Mouse (Mus musculus): ENCODE data around the gene Nemp1. TPM values are rescaled to one million over a fixed set of nuclear protein-coding genes. Genes with fewer than 3 reads are reported as not detected.
A peak's percentile ranks its signal among the peaks of the same experiment; 100 is the strongest.

Nemp1 gene
- polyA plus RNA-seq, 1 experiment from 2014 or later: 3.0 TPM

- 57% methylated on average over 13 of the region's 13 CpGs for WGBS
- H3K4me2 ChIP-seq (ENCODE audit: low read depth, low read length): no peak overlapping the region
- ATAC-seq (ENCODE audit: low read depth): no peak
- no peaks in the 10 kb centered on the region for H3K9me3 ChIP-seq (ENCODE audit: control insufficient read depth, low read length)
- peaks cover 17% of the 10 kb centered on the region for H3K36me3 ChIP-seq (ENCODE audit: control insufficient read depth, insufficient read depth, low read length)
- H3K9ac ChIP-seq (replicated peaks; ENCODE audit: low read depth, low read length): no peak overlapping the region
- no peak overlapping the region for H3K4me3 ChIP-seq (ENCODE audit: low read depth, low read length)
- H3K27ac ChIP-seq (ENCODE audit: low read depth, low read length): no peak overlapping the region
- peaks cover 9% of the 10 kb centered on the region for H3K4me1 ChIP-seq (ENCODE audit: control insufficient read depth, insufficient read depth, low read length)
- no peaks in the 10 kb centered on the region for H3K27me3 ChIP-seq (ENCODE audit: control insufficient read depth, insufficient read depth, low read length)
Measured at GRCm38 (mm10) chr10:127738151-127738882, 71.6 kb downstream of the Nemp1 start.

DNA sequence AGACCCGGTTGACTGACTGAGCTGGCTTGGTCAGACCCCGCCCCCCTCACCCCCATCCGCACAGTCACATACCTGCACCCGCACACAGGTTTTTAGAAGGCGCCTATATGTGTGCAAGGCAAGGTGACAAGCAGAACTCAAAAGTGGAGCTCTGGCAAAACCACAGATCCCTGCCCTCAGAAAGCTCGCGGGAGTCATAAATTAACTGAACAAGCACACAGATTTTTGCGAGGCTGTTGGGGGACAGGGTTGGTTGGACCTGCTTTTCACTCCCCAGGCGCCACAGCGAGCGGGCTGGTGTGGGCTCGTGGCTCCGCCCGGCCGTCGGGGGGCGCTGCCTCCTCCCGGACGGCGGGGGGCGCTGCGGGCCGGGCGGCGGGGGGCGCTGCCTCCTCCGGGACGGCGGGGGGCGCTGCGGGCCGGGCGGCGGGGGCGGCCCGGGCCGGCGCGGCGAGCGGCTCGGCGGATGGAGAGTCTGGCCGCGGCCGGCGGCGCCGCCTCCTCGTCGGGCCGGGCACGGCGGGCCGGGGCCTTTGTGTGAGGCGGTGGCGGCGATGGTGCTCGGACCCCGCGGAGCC, 72.5 kb downstream of the Nemp1 start, which contains the start of gene Zbtb39:
Gene Zbtb39 (plus strand): TSS at position 456 of the 578 bp plus-strand sequence.
- Histone ChIP-seq H3K27me3 (ENCODE audit: control insufficient read depth, insufficient read depth, low read length) (no peaks in the 10 kb centered on the region), H3K27ac (ENCODE audit: low read depth, low read length) (peak within 1 kb of the TSS; percentile 70), H3K4me2 (ENCODE audit: low read depth, low read length) (peak within 1 kb of the TSS; percentile 80), H3K9ac (replicated peaks; ENCODE audit: low read depth, low read length) (peak within 1 kb of the TSS; percentile 89), H3K4me3 (ENCODE audit: low read depth, low read length) (peak within 1 kb of the TSS; percentile 87), H3K9me3 (ENCODE audit: control insufficient read depth, low read length) (no peaks in the 10 kb centered on the region), H3K4me1 (ENCODE audit: control insufficient read depth, insufficient read depth, low read length) (peaks cover 9% of the 10 kb centered on the region), H3K36me3 (ENCODE audit: control insufficient read depth, insufficient read depth, low read length) (peaks cover 26% of the 10 kb centered on the region)
- 2% methylated on average over 38 of the region's 61 CpGs for WGBS
- peak; percentile 86 for ATAC-seq (ENCODE audit: low read depth)

DNA sequence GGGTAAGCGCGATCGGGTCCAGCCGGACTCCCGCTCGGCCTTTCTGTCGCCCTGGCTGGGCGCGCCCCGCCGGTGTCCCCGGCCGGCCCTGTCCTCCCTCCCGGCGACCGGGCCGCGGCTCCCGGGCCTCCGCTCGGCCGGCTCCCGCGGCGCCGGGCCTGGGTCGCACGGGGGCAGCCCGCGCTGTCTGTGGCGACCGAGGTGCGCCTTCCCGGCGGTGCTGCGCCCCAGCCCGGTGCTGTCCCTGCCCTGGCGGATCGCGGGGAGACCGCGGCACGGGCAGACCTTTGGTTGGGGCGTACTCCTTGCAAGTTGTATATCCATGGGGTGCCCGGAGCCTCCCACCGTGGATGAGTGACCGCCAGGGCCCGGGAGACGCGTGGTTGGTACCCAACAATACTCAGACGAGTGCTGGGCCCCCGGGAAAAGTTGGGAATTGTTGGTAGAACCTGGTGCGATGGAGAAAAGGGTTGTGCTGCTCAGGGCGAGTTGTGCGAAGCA, 73.0 kb downstream of the Nemp1 start:
- peak overlapping the region; percentile 89 for H3K9ac ChIP-seq (replicated peaks; ENCODE audit: low read depth, low read length)
- ATAC-seq (ENCODE audit: low read depth): peak; percentile 70
- peak overlapping the region; percentile 70 for H3K27ac ChIP-seq (ENCODE audit: low read depth, low read length)
- H3K27me3 ChIP-seq (ENCODE audit: control insufficient read depth, insufficient read depth, low read length): no peaks in the 10 kb centered on the region
- WGBS: under 1% methylated on average over 43 of the region's 55 CpGs
- H3K36me3 ChIP-seq (ENCODE audit: control insufficient read depth, insufficient read depth, low read length): peaks cover 31% of the 10 kb centered on the region
- peak overlapping the region; percentile 87 for H3K4me3 ChIP-seq (ENCODE audit: low read depth, low read length)
- no peaks in the 10 kb centered on the region for H3K9me3 ChIP-seq (ENCODE audit: control insufficient read depth, low read length)
- peak overlapping the region; percentile 80 for H3K4me2 ChIP-seq (ENCODE audit: low read depth, low read length)
- peaks cover 9% of the 10 kb centered on the region for H3K4me1 ChIP-seq (ENCODE audit: control insufficient read depth, insufficient read depth, low read length)

GRCm38 (mm10) chr10:127744661-127745060, 78.0 kb downstream of the Nemp1 start:
- Histone ChIP-seq H3K4me1 (ENCODE audit: control insufficient read depth, insufficient read depth, low read length) (peaks cover 11% of the 10 kb centered on the region), H3K9me3 (ENCODE audit: control insufficient read depth, low read length) (no peaks in the 10 kb centered on the region), H3K27me3 (ENCODE audit: control insufficient read depth, insufficient read depth, low read length) (no peaks in the 10 kb centered on the region), H3K4me3 (ENCODE audit: low read depth, low read length) (no peak overlapping the region), H3K4me2 (ENCODE audit: low read depth, low read length) (no peak overlapping the region), H3K9ac (replicated peaks; ENCODE audit: low read depth, low read length) (no peak overlapping the region), H3K27ac (ENCODE audit: low read depth, low read length) (no peak overlapping the region), H3K36me3 (ENCODE audit: control insufficient read depth, insufficient read depth, low read length) (peaks cover 52% of the 10 kb centered on the region)
- ATAC-seq (ENCODE audit: low read depth): no peak
- WGBS: 63% methylated on average over 5 of the region's 5 CpGs

DNA sequence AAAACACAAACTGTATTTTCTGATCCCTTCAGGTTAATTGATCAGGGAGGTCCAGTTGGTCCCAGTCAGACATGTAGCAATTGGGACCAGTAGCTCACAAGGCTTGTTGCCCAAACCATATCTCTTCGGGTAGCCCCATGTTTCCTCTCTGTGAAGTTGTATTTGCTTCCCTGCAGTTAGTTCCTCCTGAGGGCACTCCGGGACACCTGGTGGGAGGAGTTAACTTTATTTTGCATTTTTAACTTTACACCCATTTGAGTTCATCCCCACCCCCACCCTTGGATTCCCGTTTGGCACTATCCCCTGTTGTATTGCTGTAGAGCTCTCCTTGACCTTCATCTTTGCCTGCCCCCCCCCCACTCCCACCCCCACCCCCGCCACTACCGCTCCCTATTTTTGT, 79.2 kb downstream of the Nemp1 start:
- Histone ChIP-seq H3K27me3 (ENCODE audit: control insufficient read depth, insufficient read depth, low read length) (no peaks in the 10 kb centered on the region), H3K36me3 (ENCODE audit: control insufficient read depth, insufficient read depth, low read length) (peaks cover 52% of the 10 kb centered on the region)

DNA sequence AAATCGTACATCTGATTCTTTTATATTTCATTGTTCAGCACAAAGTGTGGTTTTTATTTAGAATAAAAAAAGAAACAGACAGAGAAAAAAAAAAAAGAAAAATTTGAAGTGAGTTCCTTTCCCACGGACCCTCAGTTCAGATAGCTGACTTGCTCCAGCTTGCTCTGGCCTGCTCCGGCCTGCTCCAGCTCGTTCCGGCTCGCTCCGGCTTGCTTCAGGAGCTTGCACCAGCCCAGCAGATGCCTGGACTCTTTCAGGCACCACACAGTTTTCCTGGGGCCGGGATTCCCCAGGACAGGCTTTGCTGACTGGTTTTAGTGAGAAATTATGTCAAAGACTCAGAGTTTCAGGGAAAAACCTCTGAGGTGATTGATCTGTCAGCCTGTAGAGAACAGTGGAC, 80.6 kb downstream of the Nemp1 start:
- Histone ChIP-seq H3K36me3 (ENCODE audit: control insufficient read depth, insufficient read depth, low read length) (peaks cover 45% of the 10 kb centered on the region), H3K27ac (ENCODE audit: low read depth, low read length) (no peak overlapping the region), H3K9me3 (ENCODE audit: control insufficient read depth, low read length) (no peaks in the 10 kb centered on the region), H3K4me1 (ENCODE audit: control insufficient read depth, insufficient read depth, low read length) (peaks cover 2% of the 10 kb centered on the region; the same call in 1 of the 2 replicates), H3K4me3 (ENCODE audit: low read depth, low read length) (no peak overlapping the region), H3K27me3 (ENCODE audit: control insufficient read depth, insufficient read depth, low read length) (no peaks in the 10 kb centered on the region), H3K4me2 (ENCODE audit: low read depth, low read length) (no peak overlapping the region), H3K9ac (replicated peaks; ENCODE audit: low read depth, low read length) (no peak overlapping the region)
- ATAC-seq (ENCODE audit: low read depth): no peak
- WGBS: 92% methylated on average over 8 of the region's 8 CpGs

More for the DNA sequence above, 79.2 kb downstream of the Nemp1 start:
- Histone ChIP-seq H3K4me2 (ENCODE audit: low read depth, low read length) (no peak overlapping the region), H3K4me3 (ENCODE audit: low read depth, low read length) (no peak overlapping the region), H3K9ac (replicated peaks; ENCODE audit: low read depth, low read length) (no peak overlapping the region), H3K9me3 (ENCODE audit: control insufficient read depth, low read length) (no peaks in the 10 kb centered on the region), H3K27ac (ENCODE audit: low read depth, low read length) (no peak overlapping the region), H3K4me1 (ENCODE audit: control insufficient read depth, insufficient read depth, low read length) (peaks cover 2% of the 10 kb centered on the region; the same call in 1 of the 2 replicates)
- 81% methylated on average over 5 of the region's 5 CpGs for WGBS
- ATAC-seq (ENCODE audit: low read depth): no peak

DNA sequence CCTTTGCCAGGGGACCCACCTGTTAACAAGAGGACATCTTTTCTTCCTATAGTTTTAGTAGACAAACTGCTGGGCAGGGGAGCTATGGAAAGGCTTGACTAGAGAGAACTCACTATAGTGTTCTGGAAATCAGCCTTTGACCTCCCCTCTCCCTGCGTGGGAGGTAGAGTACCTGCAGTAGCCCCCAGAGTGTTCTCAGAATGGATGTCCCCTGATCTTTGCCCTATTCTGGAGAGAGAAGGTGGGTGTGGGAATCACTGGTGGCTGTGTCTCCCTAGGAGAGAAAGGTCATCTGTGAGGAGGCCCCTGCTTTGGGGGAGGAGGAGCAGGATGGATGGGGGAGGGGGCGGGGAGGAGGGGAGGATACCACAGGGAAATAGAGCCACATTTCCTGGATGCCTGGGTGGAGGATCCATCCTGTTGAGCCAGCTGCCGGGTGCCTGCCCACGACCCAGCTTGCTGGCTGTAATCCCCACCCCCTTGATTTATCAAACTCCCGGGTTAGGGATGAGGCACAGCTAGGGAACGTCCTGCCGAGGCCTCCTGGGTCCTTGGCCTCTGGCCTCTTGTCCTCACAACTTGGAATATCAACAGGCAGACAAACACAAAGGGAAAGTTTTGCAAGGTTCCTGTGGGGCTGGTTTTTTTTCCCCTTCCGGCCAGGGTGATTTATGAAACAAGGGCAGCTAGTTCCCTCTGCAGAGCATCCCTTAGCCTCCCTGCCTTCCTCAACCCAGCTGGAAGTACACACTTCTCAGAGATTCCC, 82.3 kb downstream of the Nemp1 start:
- H3K36me3 ChIP-seq (ENCODE audit: control insufficient read depth, insufficient read depth, low read length): peaks cover 28% of the 10 kb centered on the region
- H3K4me2 ChIP-seq (ENCODE audit: low read depth, low read length): no peak overlapping the region
- H3K9me3 ChIP-seq (ENCODE audit: control insufficient read depth, low read length): no peaks in the 10 kb centered on the region
- H3K4me3 ChIP-seq (ENCODE audit: low read depth, low read length): no peak overlapping the region
- no peak overlapping the region for H3K27ac ChIP-seq (ENCODE audit: low read depth, low read length)
- H3K9ac ChIP-seq (replicated peaks; ENCODE audit: low read depth, low read length): no peak overlapping the region
- no peak for ATAC-seq (ENCODE audit: low read depth)
- no peaks in the 10 kb centered on the region for H3K27me3 ChIP-seq (ENCODE audit: control insufficient read depth, insufficient read depth, low read length)
- H3K4me1 ChIP-seq (ENCODE audit: control insufficient read depth, insufficient read depth, low read length): peaks cover 2% of the 10 kb centered on the region; the same call in 1 of the 2 replicates
- 6% methylated on average over 8 of the region's 8 CpGs for WGBS

GRCm38 (mm10) chr10:127750136-127750777, 83.6 kb downstream of the Nemp1 start:
- Histone ChIP-seq H3K4me1 (ENCODE audit: control insufficient read depth, insufficient read depth, low read length) (peaks cover 2% of the 10 kb centered on the region; the same call in 1 of the 2 replicates), H3K4me3 (ENCODE audit: low read depth, low read length) (no peak overlapping the region; the same call in 1 of the 2 replicates), H3K4me2 (ENCODE audit: low read depth, low read length) (peak overlapping the region; percentile 9; the same call in 1 of the 2 replicates), H3K36me3 (ENCODE audit: control insufficient read depth, insufficient read depth, low read length) (peaks cover 15% of the 10 kb centered on the region), H3K9ac (replicated peaks; ENCODE audit: low read depth, low read length) (no peak overlapping the region), H3K27ac (ENCODE audit: low read depth, low read length) (no peak overlapping the region), H3K9me3 (ENCODE audit: control insufficient read depth, low read length) (no peaks in the 10 kb centered on the region), H3K27me3 (ENCODE audit: control insufficient read depth, insufficient read depth, low read length) (no peaks in the 10 kb centered on the region)
- no peak for ATAC-seq (ENCODE audit: low read depth)
- 50% methylated on average over 24 of the region's 24 CpGs for WGBS

All from neural tube, embryonic 14.5 days (tissue).